Mouse (Mus musculus) liver, postnatal 0 days (tissue): Measurements from ENCODE around the gene Kirrel3.

Experiments used
- CTCF ChIP-seq: sonication (generic); IDR thresholded peaks from 2 replicates; pipeline ENCODE4 v1.5.1; 2016; ENCODE audit warnings: antibody characterized with exemption, low read depth
- EP300 ChIP-seq: IDR thresholded peaks from 2 replicates; pipeline ENCODE4 v1.6.1; 2016; ENCODE audit warnings: antibody characterized with exemption, low read depth, mild to moderate bottlenecking

DNA sequence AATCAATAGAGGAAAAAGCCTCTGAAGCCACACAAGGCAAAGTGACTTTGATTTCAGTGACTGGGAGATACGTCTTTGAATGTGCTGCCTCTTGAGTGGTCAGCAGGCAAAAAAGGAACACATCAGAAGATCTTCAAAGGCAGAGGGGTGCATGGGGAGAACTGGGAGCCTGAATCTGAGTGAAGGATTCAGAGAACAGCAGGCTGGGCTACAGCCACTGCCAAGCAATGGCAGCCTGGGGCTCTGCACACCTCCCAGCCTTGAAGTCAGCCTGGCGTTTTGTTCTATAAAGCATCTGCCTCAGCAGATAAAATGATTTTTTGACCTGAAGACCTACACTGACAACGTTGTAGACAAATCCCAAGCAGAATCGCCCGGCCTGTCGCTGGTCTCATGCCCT, 93.5 kb downstream of the Kirrel3 start:
- TF ChIP-seq CTCF = no peak
- no peak for TF ChIP-seq EP300
